13 mouse cellular contexts compared by ENCODE assay signal in genomic region chr12:70776683-70777082, GRCm38 (mm10). TPM values are rescaled to one million over a fixed set of nuclear protein-coding genes. Genes with fewer than 3 reads are reported as not detected.
DNase-seq lines count a peak whose midpoint lies in the region; ATAC-seq and TF ChIP-seq lines count a peak whose summit lies in the region.
"Had no signal": no experiment of that assay in that cellular context is flagged by ENCODE, and none has a peak within 500 bp of the region (broad histone marks: within the 10 kb centered on the region; RNA-seq: fewer than 3 reads in every experiment).

No protein-coding gene starts in this region.

- H3K4me3 ChIP-seq in heart, embryonic 12.5 days = no peak overlapping the region
- H3K4me3 ChIP-seq in heart, adult 2 months = no peak overlapping the region
- H3K4me3 ChIP-seq: intestine, embryonic 15.5 days; limb, embryonic 15.5 days; midbrain, embryonic 12.5 days had no signal

- no peak for TF ChIP-seq POLR2A in heart, adult 2 months (IDR thresholded peaks at IDR 0.05; ENCODE audit: insufficient read depth, low read depth, low read length)

- H3K9ac ChIP-seq in heart, embryonic 12.5 days = no peak overlapping the region
- no peak overlapping the region for H3K9ac ChIP-seq in heart, adult 2 months (ENCODE audit: low read depth, low read length)
- H3K9ac ChIP-seq: intestine, embryonic 15.5 days; limb, embryonic 15.5 days; midbrain, embryonic 12.5 days had no signal

- peaks cover 27% of the 10 kb centered on the region for H3K4me1 ChIP-seq in heart, embryonic 12.5 days (replicated peaks)
- H3K4me1 ChIP-seq in heart, adult 2 months (ENCODE audit: control insufficient read depth, insufficient read depth, low read length) = no peaks in the 10 kb centered on the region; the same call in 1 of the 2 replicates
- H3K4me1 ChIP-seq: intestine, embryonic 15.5 days; limb, embryonic 15.5 days; midbrain, embryonic 12.5 days had no signal

- H3K79me2 ChIP-seq in heart, adult 2 months (replicated peaks; ENCODE audit: control insufficient read depth, insufficient read depth, low read length) = no peaks in the 10 kb centered on the region

- DNase-seq in heart, adult 2 months = no peak
- peak; percentile 11 for DNase-seq in layer of hippocampus, adult 9-11 months
- DNase-seq in layer of hippocampus, adult 11-12 months (ENCODE audit: low spot score) = no peak
- peak; percentile 30 for DNase-seq in ovary, postnatal 36 days (ENCODE audit: low spot score)
- DNase-seq in ovary, adult 18-20 months (ENCODE audit: low spot score) = no peak
- peak; percentile 73 for DNase-seq in testis, postnatal 10 days (ENCODE audit: low spot score)
- no peak for DNase-seq in ovary, postnatal 14 days (ENCODE audit: low spot score)
- DNase-seq: cerebellum, adult 9-11 months had no signal

- no peaks in the 10 kb centered on the region for H3K27me3 ChIP-seq in heart, embryonic 12.5 days (replicated peaks)
- no peaks in the 10 kb centered on the region for H3K27me3 ChIP-seq in heart, adult 2 months (ENCODE audit: control insufficient read depth, insufficient read depth, low read length)
- H3K27me3 ChIP-seq: CH12.LX; intestine, embryonic 15.5 days; limb, embryonic 15.5 days had no signal

- no peak for TF ChIP-seq CTCF in heart, adult 2 months (IDR thresholded peaks at IDR 0.05)

- intact Hi-C loops in heart, adult 2 months (cut with DNase I) = no loop called here

- H3K4me2 ChIP-seq in heart, embryonic 12.5 days = peak overlapping the region; percentile 4; the same call in 1 of the 2 replicates
- H3K4me2 ChIP-seq: intestine, embryonic 15.5 days; limb, embryonic 15.5 days; midbrain, embryonic 12.5 days had no signal

- WGBS in heart, embryonic 12.5 days = 56% methylated on average over 12 of the region's 12 CpGs
- WGBS in heart, adult 2 months = 73% methylated on average over 12 of the region's 12 CpGs

- no peak for TF ChIP-seq EP300 in heart, adult 2 months (IDR thresholded peaks at IDR 0.05; ENCODE audit: insufficient read depth, low read depth, low read length)

- H3K36me3 ChIP-seq in heart, embryonic 12.5 days = no peaks in the 10 kb centered on the region
- peaks cover 2% of the 10 kb centered on the region; the same call in 1 of the 2 replicates for H3K36me3 ChIP-seq in heart, adult 2 months (ENCODE audit: control insufficient read depth, insufficient read depth, low read length)
- H3K36me3 ChIP-seq: intestine, embryonic 15.5 days; limb, embryonic 15.5 days; midbrain, embryonic 12.5 days had no signal

- no peaks in the 10 kb centered on the region for H3K9me3 ChIP-seq in heart, embryonic 12.5 days (replicated peaks)
- H3K9me3 ChIP-seq: intestine, embryonic 15.5 days; limb, embryonic 15.5 days; midbrain, embryonic 12.5 days had no signal

- H3K27ac ChIP-seq in heart, embryonic 12.5 days (ENCODE audit: poor library complexity, severe bottlenecking) = no peak overlapping the region
- H3K27ac ChIP-seq in heart, adult 2 months = no peak overlapping the region
- H3K27ac ChIP-seq: intestine, embryonic 15.5 days; limb, embryonic 15.5 days; midbrain, embryonic 12.5 days had no signal

- no peak for ATAC-seq in heart, embryonic 12.5 days (ENCODE audit: insufficient number of reproducible peaks, low FRiP score)

RNA-seq across cellular contexts. Expression of gene Frmd6, which starts 48.6 kb away (rescaled TPM):
- polyA plus RNA-seq in heart, embryonic 12.5 days (2016; fragmentation: Nextera tagmentation; extraction: Ambion mirVana) = 29.4 and 29.6 TPM in 2 replicates
- 10 to 100 TPM; 31.4 to 33.2 TPM for total RNA-seq in heart, adult 2 months (2021)
- polyA plus RNA-seq in heart, adult 2 months (2012; rRNA removed) = 17.3 and 28.7 TPM in 2 replicates

Comparison
In these comparisons a context has a peak if more than half of its experiments do, and no peak if none do; other contexts are left out.
1. DNase-seq: peak in layer of hippocampus, adult 9-11 months (single experiment), ovary, postnatal 36 days (single experiment) and testis, postnatal 10 days (single experiment); none in heart, adult 2 months (0 of 2), layer of hippocampus, adult 11-12 months (single experiment), ovary, adult 18-20 months (single experiment) and ovary, postnatal 14 days (single experiment).